Mouse (Mus musculus) intestine, postnatal 0 days (tissue): ENCODE data around the gene Itgb3. TPM values are rescaled to one million over a fixed set of nuclear protein-coding genes. Genes with fewer than 3 reads are reported as not detected.

Source experiments
- ATAC-seq: fragments of 200-750 bp; cut with Nextera tagmentation; 2 replicates; pipeline ENCODE4 v1.8.0; 2017; ENCODE audit warnings: mild to moderate bottlenecking, moderate TSS enrichment, moderate library complexity
- H3K27ac ChIP-seq: fragments of 300-500 bp; sonication (generic); 2 replicates; pipeline ENCODE4 v1.5.1; 2014; ENCODE audit warnings: mild to moderate bottlenecking, low read depth, low read length, moderate library complexity
- H3K27me3 ChIP-seq: fragments of 300-500 bp; sonication (generic); replicated peaks from 2 replicates; pipeline ENCODE4 v1.6.1; 2014; ENCODE audit warnings: low read length, mixed read lengths; ENCODE audit not compliant: control insufficient read depth, insufficient read depth
- H3K36me3 ChIP-seq: fragments of 300-500 bp; sonication (generic); 2 replicates; pipeline ENCODE4 v1.6.1; 2014; ENCODE audit warnings: mild to moderate bottlenecking, moderate library complexity; ENCODE audit not compliant: control insufficient read depth, insufficient read depth
- H3K4me1 ChIP-seq: fragments of 300-500 bp; sonication (generic); replicated peaks from 2 replicates; pipeline ENCODE4 v1.6.1; 2014; ENCODE audit warnings: antibody characterized with exemption, low read length, mixed read lengths; ENCODE audit not compliant: control insufficient read depth, insufficient read depth
- H3K4me2 ChIP-seq: fragments of 300-500 bp; sonication (generic); replicated peaks from 2 replicates; pipeline ENCODE4 v1.6.1; 2014; ENCODE audit warnings: low read depth, mild to moderate bottlenecking, moderate library complexity
- H3K4me3 ChIP-seq: fragments of 300-500 bp; sonication (generic); 2 replicates; pipeline ENCODE4 v1.5.1; 2014; ENCODE audit warnings: low read depth, low read length
- H3K9ac ChIP-seq: fragments of 300-500 bp; sonication (generic); 2 replicates; pipeline ENCODE4 v1.6.1; 2014; ENCODE audit warnings: mild to moderate bottlenecking, low read depth, low read length
- H3K9me3 ChIP-seq: fragments of 300-500 bp; sonication (generic); 2 replicates; pipeline ENCODE4 v1.6.1; 2016; ENCODE audit warnings: mixed run types; ENCODE audit not compliant: control insufficient read depth
- CTCF ChIP-seq: sonication (generic); IDR thresholded peaks from 2 replicates; pipeline ENCODE4 v1.5.1; 2016; ENCODE audit warnings: low read depth, mild to moderate bottlenecking, control low read depth, antibody characterized with exemption, moderate library complexity
- WGBS: fragments of 180-500 bp; shearing (Covaris S2); extraction: QIAGEN DNeasy Blood & Tissue Kit; methylation state at CpG from one replicate; pipeline ENCODE4 v1.1.7; 2014; 5-methylcytosine and 5-hydroxymethylcytosine counted together
- polyA plus RNA-seq: library from polyadenylated mRNA; unstranded; fragments of >200 nt; fragmentation: Nextera tagmentation; extraction: Ambion mirVana; gene quantifications from 2 replicates; pipeline ENCODE4 v1.2.1, GENCODE M21; 2015

The Itgb3 gene
- 5.3 and 6.1 TPM in 2 replicates for polyA plus RNA-seq

DNA sequence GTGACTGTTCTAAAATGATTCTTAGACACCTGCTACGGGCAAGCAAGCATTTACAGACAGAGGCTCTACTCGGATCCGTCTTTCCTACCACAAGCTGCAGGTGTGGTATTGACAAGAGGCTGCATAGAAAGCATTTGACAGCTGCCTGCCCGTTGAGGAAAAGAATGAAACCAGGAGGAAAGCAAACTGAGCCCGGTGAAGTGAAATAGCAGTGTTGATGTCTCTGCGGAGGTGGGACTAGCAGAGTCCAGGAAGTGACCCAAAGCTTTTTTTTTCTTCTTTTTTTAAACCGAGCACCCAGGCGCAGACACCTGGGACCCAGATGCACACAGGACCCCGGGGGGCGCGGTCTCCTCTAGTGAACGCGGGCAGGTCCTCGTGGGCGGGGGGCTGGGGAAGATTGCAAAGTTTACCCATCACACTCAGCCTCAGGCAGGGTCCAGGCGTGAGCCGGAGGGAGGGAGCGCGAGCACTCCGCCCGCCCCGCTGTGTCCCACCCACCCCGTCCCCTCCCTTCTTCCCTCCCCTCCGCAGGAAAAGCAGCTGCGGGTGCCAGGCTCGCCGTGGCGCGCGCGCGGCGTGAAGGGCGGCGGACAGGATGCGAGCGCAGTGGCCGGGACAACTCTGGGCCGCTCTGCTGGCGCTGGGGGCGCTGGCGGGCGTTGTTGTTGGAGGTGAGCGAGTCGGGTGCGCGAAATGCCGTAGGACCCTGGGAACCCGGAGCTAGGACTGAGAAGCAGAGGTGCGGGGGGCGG, at the start of gene Itgb3:
Itgb3 (plus strand) TSS at position 510 of the 755 bp plus-strand sequence.
- peaks cover 11% of the 10 kb centered on the region for H3K27me3 ChIP-seq
- no peaks in the 10 kb centered on the region for H3K36me3 ChIP-seq
- 0 out of 2 replicates have a peak, but pooled peaks cover 3% of the 10 kb centered on the region for H3K4me1 ChIP-seq
- peak within 1 kb of the TSS; percentile 90 for H3K4me2 ChIP-seq
- peak; percentile 73 for ATAC-seq
- peak within 1 kb of the TSS; percentile 64 for H3K27ac ChIP-seq
- peak within 1 kb of the TSS; percentile 47 for H3K4me3 ChIP-seq
- H3K9me3 ChIP-seq = no peaks in the 10 kb centered on the region
- TF ChIP-seq CTCF = peak; percentile 71
- WGBS = 1% methylated on average over 50 of the region's 51 CpGs
- peak within 1 kb of the TSS; percentile 50 for H3K9ac ChIP-seq

DNA sequence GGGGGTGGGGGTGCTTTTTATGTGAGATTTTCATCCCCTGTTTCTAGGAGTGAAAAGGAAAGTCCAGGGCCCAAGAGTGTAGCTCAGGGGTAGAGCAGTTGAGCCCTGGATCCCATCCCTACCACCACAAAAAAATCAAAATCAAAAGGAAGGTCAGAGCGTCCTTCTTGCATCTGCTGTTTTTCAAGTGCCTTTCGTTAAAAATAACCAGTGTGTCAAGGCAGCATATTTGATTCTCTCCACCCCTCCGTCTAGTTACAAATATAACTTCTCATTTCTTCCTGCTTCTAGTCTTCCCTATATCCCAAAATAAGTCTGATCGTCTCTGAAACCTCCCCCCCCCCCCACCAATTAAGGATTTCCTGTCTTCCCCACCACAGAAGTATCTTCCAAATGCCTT, 49.7 kb upstream of the Itgb3 start:
- 54% methylated on average over 4 of the region's 4 CpGs for WGBS
- no peaks in the 10 kb centered on the region for H3K36me3 ChIP-seq
- ATAC-seq = no peak
- H3K9me3 ChIP-seq = no peaks in the 10 kb centered on the region
- no peak overlapping the region for H3K9ac ChIP-seq
- H3K27me3 ChIP-seq = no peaks in the 10 kb centered on the region
- H3K4me1 ChIP-seq = no peaks in the 10 kb centered on the region
- no peak for TF ChIP-seq CTCF
- no peak overlapping the region for H3K4me2 ChIP-seq
- H3K4me3 ChIP-seq = no peak overlapping the region
- H3K27ac ChIP-seq = no peak overlapping the region

DNA sequence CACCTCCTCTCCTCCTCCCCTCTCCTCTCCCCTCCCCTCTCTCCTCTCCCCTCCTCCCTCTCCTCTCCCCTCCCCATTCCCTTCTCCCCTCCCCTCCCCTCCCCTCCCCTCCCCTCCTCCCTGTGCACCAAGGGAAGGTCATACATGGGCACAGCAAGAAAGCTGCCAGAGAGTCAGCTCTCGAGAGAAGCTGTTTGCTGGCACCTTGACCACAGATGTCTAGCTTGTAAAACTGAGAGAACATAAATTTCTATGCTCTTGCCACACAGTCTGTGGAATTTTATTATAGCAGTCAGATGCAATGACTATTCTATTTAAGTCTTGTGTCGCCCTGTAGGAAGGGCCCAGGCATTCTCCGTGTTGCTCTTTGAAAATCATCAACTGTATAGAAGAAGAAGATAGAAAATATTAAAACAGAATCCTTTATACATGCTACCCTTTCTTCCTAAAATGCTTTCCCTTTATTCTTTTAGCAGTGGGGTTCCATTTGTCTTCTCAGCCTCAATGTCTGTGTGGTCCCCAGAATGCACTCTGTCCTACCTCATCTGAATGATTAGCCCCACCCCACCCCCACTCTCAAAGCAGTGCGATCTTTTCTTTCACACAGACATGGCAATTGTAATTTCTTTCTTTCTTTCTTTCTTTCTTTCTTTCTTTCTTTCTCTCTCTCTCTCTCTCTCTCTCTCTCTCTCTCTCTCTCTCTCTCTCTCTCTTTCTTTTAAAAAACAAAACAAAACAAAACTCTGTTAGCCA, 49.0 kb upstream of the Itgb3 start:
- no peak overlapping the region for H3K9ac ChIP-seq
- ATAC-seq = no peak
- H3K9me3 ChIP-seq = no peaks in the 10 kb centered on the region
- H3K4me2 ChIP-seq = no peak overlapping the region
- 63% methylated on average over 4 of the region's 4 CpGs for WGBS
- TF ChIP-seq CTCF = no peak
- H3K36me3 ChIP-seq = no peaks in the 10 kb centered on the region
- no peaks in the 10 kb centered on the region for H3K27me3 ChIP-seq
- no peak overlapping the region for H3K4me3 ChIP-seq
- H3K27ac ChIP-seq = no peak overlapping the region
- H3K4me1 ChIP-seq = no peaks in the 10 kb centered on the region

DNA sequence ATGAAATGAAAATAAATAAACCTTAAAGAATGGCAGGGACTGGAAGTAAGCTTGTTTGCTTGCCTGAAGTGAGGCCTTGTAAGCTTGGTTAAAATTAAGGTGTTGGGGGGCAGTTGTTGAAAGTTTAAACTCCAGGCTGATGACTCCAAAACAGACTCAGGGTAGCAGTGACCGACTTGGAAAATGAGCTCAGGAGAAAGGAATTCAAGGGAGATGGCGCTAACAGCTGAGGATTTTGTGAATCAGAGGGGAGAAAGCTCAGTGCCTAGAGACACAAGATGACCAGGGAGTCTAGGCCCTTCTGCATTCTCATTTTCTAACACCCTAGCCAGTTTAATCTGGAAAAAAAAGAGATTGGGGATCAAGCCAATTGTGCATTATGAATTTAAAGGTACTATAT, 46.8 kb upstream of the Itgb3 start:
- WGBS = 45% methylated on average over 2 of the region's 2 CpGs
- ATAC-seq = no peak
- H3K27me3 ChIP-seq = no peaks in the 10 kb centered on the region
- H3K4me2 ChIP-seq = no peak overlapping the region
- H3K9me3 ChIP-seq = no peaks in the 10 kb centered on the region
- H3K9ac ChIP-seq = no peak overlapping the region
- H3K4me1 ChIP-seq = no peaks in the 10 kb centered on the region
- no peak overlapping the region for H3K4me3 ChIP-seq
- H3K36me3 ChIP-seq = no peaks in the 10 kb centered on the region
- no peak overlapping the region for H3K27ac ChIP-seq
- TF ChIP-seq CTCF = no peak

DNA sequence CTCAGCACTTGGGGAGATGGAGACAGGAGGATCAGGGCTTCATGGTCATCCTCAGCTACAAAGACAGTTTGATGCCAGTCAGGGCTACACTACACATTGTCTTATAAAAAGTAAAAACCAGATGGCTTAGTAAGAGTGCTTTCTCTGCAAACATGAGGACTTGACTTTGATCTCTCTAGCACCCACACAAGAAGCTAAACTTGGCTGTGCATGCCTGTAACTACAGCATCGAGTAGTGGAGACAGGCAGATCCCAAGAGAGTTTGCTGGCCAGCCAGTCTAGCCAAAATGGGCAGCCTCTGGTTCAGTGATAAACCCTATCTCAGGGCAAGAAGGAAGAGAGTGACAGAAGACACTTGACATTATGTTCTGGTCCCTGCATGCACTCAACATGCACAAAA, 44.3 kb upstream of the Itgb3 start:
- Histone ChIP-seq H3K27ac (no peak overlapping the region), H3K4me2 (no peak overlapping the region), H3K36me3 (no peaks in the 10 kb centered on the region), H3K27me3 (no peaks in the 10 kb centered on the region), H3K4me3 (no peak overlapping the region), H3K9me3 (no peaks in the 10 kb centered on the region), H3K9ac (no peak overlapping the region), H3K4me1 (no peaks in the 10 kb centered on the region)
- TF ChIP-seq CTCF = no peak
- WGBS = 78% methylated on average over 1 of the region's 1 CpGs
- ATAC-seq = no peak

DNA sequence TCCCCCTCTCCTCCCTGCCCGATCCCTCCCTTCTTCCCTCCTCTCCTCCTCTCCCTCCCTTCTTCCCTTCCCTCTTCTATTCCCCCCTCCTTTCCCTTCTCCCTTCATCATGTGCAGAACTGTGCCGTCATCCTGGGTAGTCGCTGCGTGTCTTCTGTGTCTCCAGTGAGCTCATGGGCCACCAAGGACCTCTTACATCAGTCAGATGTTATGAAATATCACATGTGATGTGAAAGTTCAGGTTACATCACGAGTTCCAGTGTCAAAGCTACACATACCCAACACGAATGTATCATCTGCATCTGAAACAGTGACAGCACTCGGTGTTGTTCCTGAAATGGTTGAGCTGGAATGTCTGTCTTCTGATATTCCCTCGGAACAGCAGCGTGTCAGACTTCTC, 42.6 kb upstream of the Itgb3 start:
- Histone ChIP-seq H3K4me2 (no peak overlapping the region), H3K9me3 (no peaks in the 10 kb centered on the region), H3K27ac (no peak overlapping the region), H3K9ac (no peak overlapping the region), H3K4me1 (no peaks in the 10 kb centered on the region), H3K36me3 (no peaks in the 10 kb centered on the region), H3K27me3 (no peaks in the 10 kb centered on the region), H3K4me3 (no peak overlapping the region)
- no peak for ATAC-seq
- no peak for TF ChIP-seq CTCF
- 81% methylated on average over 9 of the region's 9 CpGs for WGBS
